Mouse (Mus musculus) C2C12 (cell line): Measurements from ENCODE around the gene Gm11541.

ENCODE experiments used
- CTCF ChIP-seq: IDR thresholded peaks from one replicate; pipeline ENCODE4 v1.5.1; 2011; ENCODE audit not compliant: control insufficient read depth, insufficient read depth, insufficient read length
- FOSL1 ChIP-seq: IDR thresholded peaks from one replicate; pipeline ENCODE4 v1.8.0; 2011; ENCODE audit warnings: mild to moderate bottlenecking, low read length; ENCODE audit not compliant: poor library complexity, insufficient read depth, severe bottlenecking
- MAX ChIP-seq: IDR thresholded peaks from one replicate; pipeline ENCODE4 v1.6.1; 2011; ENCODE audit warnings: mild to moderate bottlenecking, control low read depth
- MYOD1 ChIP-seq: IDR thresholded peaks from one replicate; pipeline ENCODE4 v1.6.1; 2011; ENCODE audit warnings: low read depth; ENCODE audit not compliant: control insufficient read depth, insufficient read length
- USF1 ChIP-seq: IDR thresholded peaks from one replicate; pipeline ENCODE4 v1.6.1; 2011; ENCODE audit warnings: low read depth, mild to moderate bottlenecking, control low read depth, moderate library complexity

GRCm38 (mm10) chr11:94665281-94665680 lies 39.0 kb downstream of the Gm11541 start:
- TF ChIP-seq CTCF (no peak), MYOD1 (no peak), FOSL1 (no peak), MAX (no peak), USF1 (no peak)
